Mouse (Mus musculus): ENCODE results near the gene Sipa1l3.

Sipa1l3 gene

GRCm38 (mm10) chr7:29518421-29519210 lies at the start of gene Sipa1l3:
Gene Sipa1l3 (minus strand): TSS chr7:29518641.
- DNase-seq (ENCODE audit: low spot score in 2 of 2) = peak; percentile 91 to 97

GRCm38 (mm10) chr7:29563006-29563405 lies 44.6 kb upstream of the Sipa1l3 start:
- DNase-seq (ENCODE audit: low spot score in 2 of 2) = no peak

- DNase-seq (ENCODE audit: low spot score in 2 of 2) = peak; percentile 28 to 32
These were observed 42.6 kb upstream of the Sipa1l3 start for GRCm38 (mm10) chr7:29561046-29561445.

GRCm38 (mm10) chr7:29559290-29559689 lies 40.8 kb upstream of the Sipa1l3 start:
- no peak for DNase-seq (ENCODE audit: low spot score in 2 of 2)

GRCm38 (mm10) chr7:29558744-29559143 lies 40.3 kb upstream of the Sipa1l3 start:
- no peak for DNase-seq (ENCODE audit: low spot score in 2 of 2)

GRCm38 (mm10) chr7:29556283-29556682 lies 37.8 kb upstream of the Sipa1l3 start:
- no peak for DNase-seq (ENCODE audit: low spot score in 2 of 2)

- no peak for DNase-seq (ENCODE audit: low spot score in 2 of 2)
These were observed 37.1 kb upstream of the Sipa1l3 start for GRCm38 (mm10) chr7:29555521-29555920.

GRCm38 (mm10) chr7:29555051-29555450 lies 36.6 kb upstream of the Sipa1l3 start:
- no peak for DNase-seq (ENCODE audit: low spot score in 2 of 2)

GRCm38 (mm10) chr7:29550691-29551090 lies 32.2 kb upstream of the Sipa1l3 start:
- no peak for DNase-seq (ENCODE audit: low spot score in 2 of 2)

GRCm38 (mm10) chr7:29541608-29542007 lies 23.2 kb upstream of the Sipa1l3 start:
- no peak for DNase-seq (ENCODE audit: low spot score in 2 of 2)

GRCm38 (mm10) chr7:29541186-29541585 lies 22.7 kb upstream of the Sipa1l3 start:
- no peak for DNase-seq (ENCODE audit: low spot score in 2 of 2)

GRCm38 (mm10) chr7:29540631-29541030 lies 22.2 kb upstream of the Sipa1l3 start:
- no peak for DNase-seq (ENCODE audit: low spot score in 2 of 2)

- peak; percentile 60 to 74 for DNase-seq (ENCODE audit: low spot score in 2 of 2)
These were observed 5.3 kb upstream of the Sipa1l3 start for GRCm38 (mm10) chr7:29523700-29524099.

GRCm38 (mm10) chr7:29521841-29522575 lies 3.6 kb upstream of the Sipa1l3 start:
- DNase-seq (ENCODE audit: low spot score in 2 of 2) = peak; percentile 77 to 84

GRCm38 (mm10) chr7:29521365-29521764 lies 2.9 kb upstream of the Sipa1l3 start:
- no peak for DNase-seq (ENCODE audit: low spot score in 2 of 2)

GRCm38 (mm10) chr7:29520794-29521193 lies 2.4 kb upstream of the Sipa1l3 start:
- DNase-seq (ENCODE audit: low spot score in 2 of 2) = no peak

- DNase-seq (ENCODE audit: low spot score in 2 of 2) = no peak
These were observed 740 bp upstream of the Sipa1l3 start for GRCm38 (mm10) chr7:29519211-29519550.

- peak in 1 of 2 experiments; percentile 35 for DNase-seq (ENCODE audit: low spot score in 2 of 2)
These were observed 404 bp downstream of the Sipa1l3 start for GRCm38 (mm10) chr7:29518054-29518420.

GRCm38 (mm10) chr7:29517178-29517577 lies 1.3 kb downstream of the Sipa1l3 start:
- no peak for DNase-seq (ENCODE audit: low spot score in 2 of 2)

- DNase-seq (ENCODE audit: low spot score in 2 of 2) = no peak
These were observed 2.8 kb downstream of the Sipa1l3 start for GRCm38 (mm10) chr7:29515652-29516051.

- no peak for DNase-seq (ENCODE audit: low spot score in 2 of 2)
These were observed 5.7 kb downstream of the Sipa1l3 start for GRCm38 (mm10) chr7:29512729-29513128.

- DNase-seq (ENCODE audit: low spot score in 2 of 2) = peak in 1 of 2 experiments; percentile 47
These were observed 6.7 kb downstream of the Sipa1l3 start for GRCm38 (mm10) chr7:29511598-29512275.

GRCm38 (mm10) chr7:29508522-29508921 lies 9.9 kb downstream of the Sipa1l3 start:
- no peak for DNase-seq (ENCODE audit: low spot score in 2 of 2)

Measured in urinary bladder, postnatal 36 days (tissue).